In genomic region chr7:141476981-141477370, GRCm38 (mm10) we compare ENCODE assay signal across 7 mouse cellular contexts. TPM values are rescaled to one million over a fixed set of nuclear protein-coding genes. Genes with fewer than 3 reads are reported as not detected.
A peak's percentile ranks its signal among the peaks of the same experiment; 100 is the strongest.
DNase-seq lines count a peak whose midpoint lies in the region; ATAC-seq and TF ChIP-seq lines count a peak whose summit lies in the region.

No protein-coding gene starts in this region.

- H3K36me3 ChIP-seq in embryonic facial prominence, embryonic 15.5 days = peaks cover 9% of the 10 kb centered on the region
- H3K36me3 ChIP-seq in limb, embryonic 12.5 days = peaks cover 10% of the 10 kb centered on the region
- H3K36me3 ChIP-seq in neural tube, embryonic 13.5 days = peaks cover 10% of the 10 kb centered on the region

- no peaks in the 10 kb centered on the region for H3K9me3 ChIP-seq in embryonic facial prominence, embryonic 15.5 days (replicated peaks)
- H3K9me3 ChIP-seq in limb, embryonic 12.5 days = no peaks in the 10 kb centered on the region
- no peaks in the 10 kb centered on the region for H3K9me3 ChIP-seq in neural tube, embryonic 13.5 days

- 0 out of 2 replicates have a peak overlapping the region, but pooled peaks have one; percentile 9 for H3K4me3 ChIP-seq in left cerebral cortex, adult 2 months
- H3K4me3 ChIP-seq in embryonic facial prominence, embryonic 15.5 days (replicated peaks) = peak overlapping the region; percentile 76
- H3K4me3 ChIP-seq in limb, embryonic 12.5 days (replicated peaks) = peak overlapping the region; percentile 73
- H3K4me3 ChIP-seq in neural tube, embryonic 13.5 days = peak overlapping the region; percentile 59; the same call in 1 of the 2 replicates

- H3K4me2 ChIP-seq in embryonic facial prominence, embryonic 15.5 days (replicated peaks) = peak overlapping the region; percentile 90
- peak overlapping the region; percentile 92 for H3K4me2 ChIP-seq in limb, embryonic 12.5 days
- peak overlapping the region; percentile 94 for H3K4me2 ChIP-seq in neural tube, embryonic 13.5 days

- no peak for TF ChIP-seq CTCF in left cerebral cortex, adult 2 months (IDR thresholded peaks at IDR 0.05)

- H3K4me1 ChIP-seq in embryonic facial prominence, embryonic 15.5 days = peaks cover 58% of the 10 kb centered on the region
- H3K4me1 ChIP-seq in limb, embryonic 12.5 days (replicated peaks) = peaks cover 56% of the 10 kb centered on the region
- H3K4me1 ChIP-seq in neural tube, embryonic 13.5 days (replicated peaks) = peaks cover 54% of the 10 kb centered on the region

- no peak for ATAC-seq in embryonic facial prominence, embryonic 15.5 days (ENCODE audit: insufficient number of reproducible peaks, low FRiP score, low TSS enrichment, low read depth)
- no peak for ATAC-seq in limb, embryonic 12.5 days (ENCODE audit: insufficient number of reproducible peaks, insufficient read depth, low FRiP score, low TSS enrichment, low read depth)
- ATAC-seq in neural tube, embryonic 13.5 days (ENCODE audit: low read depth) = no peak
- ATAC-seq in monocyte, adult 5-6 weeks (replicated peaks; ENCODE audit: insufficient number of reproducible peaks, low FRiP score, low TSS enrichment, poor library complexity, severe bottlenecking) = no peak

- DNase-seq in left cerebral cortex, adult 2 months (ENCODE audit: extremely low spot score in 1 of 2, low spot score in 2 of 2) = no peak
- DNase-seq in left cerebral cortex, postnatal 25 days (ENCODE audit: low spot score in 2 of 2) = no peak
- DNase-seq in right cerebral cortex, postnatal 14 days = no peak

- H3K9ac ChIP-seq in embryonic facial prominence, embryonic 15.5 days = no peak overlapping the region
- peak overlapping the region; percentile 82 for H3K9ac ChIP-seq in limb, embryonic 12.5 days (replicated peaks)
- peak overlapping the region; percentile 56 for H3K9ac ChIP-seq in neural tube, embryonic 13.5 days

- intact Hi-C loops in left cerebral cortex, adult 2 months (cut with DNase I) = no loop called here
- intact Hi-C loops in left cerebral cortex, postnatal 25 days (cut with DNase I) = no loop called here

- WGBS in embryonic facial prominence, embryonic 15.5 days = 6% methylated on average over 7 of the region's 7 CpGs
- whole genome bisulfite sequencing in limb, embryonic 12.5 days = 17% methylated on average over 7 of the region's 7 CpGs
- 19% methylated on average over 7 of the region's 7 CpGs for WGBS in neural tube, embryonic 13.5 days

- peak overlapping the region; percentile 55 for H3K27ac ChIP-seq in left cerebral cortex, adult 2 months
- peak overlapping the region; percentile 92 for H3K27ac ChIP-seq in embryonic facial prominence, embryonic 15.5 days (replicated peaks)
- H3K27ac ChIP-seq in limb, embryonic 12.5 days = peak overlapping the region; percentile 87
- H3K27ac ChIP-seq in neural tube, embryonic 13.5 days (replicated peaks) = peak overlapping the region; percentile 70

- peaks cover 12% of the 10 kb centered on the region for H3K27me3 ChIP-seq in embryonic facial prominence, embryonic 15.5 days
- peaks cover 14% of the 10 kb centered on the region for H3K27me3 ChIP-seq in limb, embryonic 12.5 days
- peaks cover 29% of the 10 kb centered on the region for H3K27me3 ChIP-seq in neural tube, embryonic 13.5 days

RNA-seq across cellular contexts. Expression of gene Tspan4, which starts 1.9 kb away (rescaled TPM):
- total RNA-seq in left cerebral cortex, adult 2 months (2021) = 10 to 100 TPM; 13.7 to 14.4 TPM
- total RNA-seq in left cerebral cortex, postnatal 25 days (2021) = 10 to 100 TPM; 13.8 to 16.6 TPM
- polyA plus RNA-seq in embryonic facial prominence, embryonic 15.5 days (2015; fragmentation: Nextera tagmentation; extraction: Ambion mirVana) = 60.8 and 67.9 TPM in 2 replicates
- polyA plus RNA-seq in limb, embryonic 12.5 days (2016; fragmentation: Nextera tagmentation; extraction: Ambion mirVana) = 24.8 and 33.0 TPM in 2 replicates
- polyA plus RNA-seq in neural tube, embryonic 13.5 days (2015; fragmentation: Nextera tagmentation; extraction: Ambion mirVana) = 54.3 and 57.1 TPM in 2 replicates
- 0.95 TPM in 1 of 3 replicates, not detected in the others for total RNA-seq in monocyte, adult 5-6 weeks (2017)

RNA-seq across cellular contexts. Expression of gene Polr2l, which starts 2.0 kb away (rescaled TPM):
- total RNA-seq in left cerebral cortex, adult 2 months (2021) = 10 to 100 TPM; 38.4 to 42.3 TPM
- 10 to 100 TPM; 40.8 to 45.7 TPM for total RNA-seq in left cerebral cortex, postnatal 25 days (2021)
- polyA plus RNA-seq in embryonic facial prominence, embryonic 15.5 days (2015; fragmentation: Nextera tagmentation; extraction: Ambion mirVana) = 63.9 and 66.4 TPM in 2 replicates
- 65.7 and 67.3 TPM in 2 replicates for polyA plus RNA-seq in limb, embryonic 12.5 days (2016; fragmentation: Nextera tagmentation; extraction: Ambion mirVana)
- 79.3 and 85.0 TPM in 2 replicates for polyA plus RNA-seq in neural tube, embryonic 13.5 days (2015; fragmentation: Nextera tagmentation; extraction: Ambion mirVana)
- 14.0 to 22.2 TPM (median 14.6 TPM) in 3 replicates for total RNA-seq in monocyte, adult 5-6 weeks (2017)

RNA-seq across cellular contexts. Expression of gene Cd151, which starts 9.8 kb away (rescaled TPM):
- total RNA-seq in left cerebral cortex, adult 2 months (2021) = 10 to 100 TPM; 30.7 to 31.4 TPM
- total RNA-seq in left cerebral cortex, postnatal 25 days (2021) = 10 to 100 TPM; 25.3 to 29.6 TPM
- polyA plus RNA-seq in embryonic facial prominence, embryonic 15.5 days (2015; fragmentation: Nextera tagmentation; extraction: Ambion mirVana) = 23.9 and 26.5 TPM in 2 replicates
- polyA plus RNA-seq in limb, embryonic 12.5 days (2016; fragmentation: Nextera tagmentation; extraction: Ambion mirVana) = 11.3 and 13.5 TPM in 2 replicates
- 19.1 and 22.7 TPM in 2 replicates for polyA plus RNA-seq in neural tube, embryonic 13.5 days (2015; fragmentation: Nextera tagmentation; extraction: Ambion mirVana)
- 17.8 to 40.8 TPM (median 20.7 TPM) in 3 replicates for total RNA-seq in monocyte, adult 5-6 weeks (2017)

RNA-seq across cellular contexts. Expression of gene Cracr2b, which starts 16.1 kb away (rescaled TPM):
- 1 to 10 TPM; 3.7 to 5.1 TPM for total RNA-seq in left cerebral cortex, adult 2 months (2021)
- 1 to 10 TPM; 2.5 to 4.1 TPM for total RNA-seq in left cerebral cortex, postnatal 25 days (2021)
- polyA plus RNA-seq in embryonic facial prominence, embryonic 15.5 days (2015; fragmentation: Nextera tagmentation; extraction: Ambion mirVana) = 21.6 and 26.9 TPM in 2 replicates
- 7.7 and 9.8 TPM in 2 replicates for polyA plus RNA-seq in limb, embryonic 12.5 days (2016; fragmentation: Nextera tagmentation; extraction: Ambion mirVana)
- 5.3 and 9.8 TPM in 2 replicates for polyA plus RNA-seq in neural tube, embryonic 13.5 days (2015; fragmentation: Nextera tagmentation; extraction: Ambion mirVana)
- not detected in 3 replicates for total RNA-seq in monocyte, adult 5-6 weeks (2017)

RNA-seq across cellular contexts. Expression of gene Pnpla2, which starts 22.0 kb away (rescaled TPM):
- total RNA-seq in left cerebral cortex, adult 2 months (2021) = 10 to 100 TPM; 26.0 to 31.7 TPM
- total RNA-seq in left cerebral cortex, postnatal 25 days (2021) = 10 to 100 TPM; 21.4 to 28.6 TPM
- 22.2 and 27.9 TPM in 2 replicates for polyA plus RNA-seq in embryonic facial prominence, embryonic 15.5 days (2015; fragmentation: Nextera tagmentation; extraction: Ambion mirVana)
- 13.7 and 14.9 TPM in 2 replicates for polyA plus RNA-seq in limb, embryonic 12.5 days (2016; fragmentation: Nextera tagmentation; extraction: Ambion mirVana)
- polyA plus RNA-seq in neural tube, embryonic 13.5 days (2015; fragmentation: Nextera tagmentation; extraction: Ambion mirVana) = 17.1 and 17.6 TPM in 2 replicates
- total RNA-seq in monocyte, adult 5-6 weeks (2017) = 19.7 to 28.0 TPM (median 25.4 TPM) in 3 replicates

Comparison
In these comparisons a context has a peak if more than half of its experiments do, and no peak if none do; other contexts are left out.
1. H3K4me3 ChIP-seq: peak in every context shown above with its lines; median percentile 76 in embryonic facial prominence, embryonic 15.5 days; 73 in limb, embryonic 12.5 days; 59 in neural tube, embryonic 13.5 days; 9 in left cerebral cortex, adult 2 months.